Mouse (Mus musculus): ENCODE measurements around the gene Atg101. TPM values are rescaled to one million over a fixed set of nuclear protein-coding genes. Genes with fewer than 3 reads are reported as not detected.
A peak's percentile ranks its signal among the peaks of the same experiment; 100 is the strongest.

Atg101 gene
- total RNA-seq, 2 experiments from 2014 or later, result 41.1 to 43.3 TPM

DNA sequence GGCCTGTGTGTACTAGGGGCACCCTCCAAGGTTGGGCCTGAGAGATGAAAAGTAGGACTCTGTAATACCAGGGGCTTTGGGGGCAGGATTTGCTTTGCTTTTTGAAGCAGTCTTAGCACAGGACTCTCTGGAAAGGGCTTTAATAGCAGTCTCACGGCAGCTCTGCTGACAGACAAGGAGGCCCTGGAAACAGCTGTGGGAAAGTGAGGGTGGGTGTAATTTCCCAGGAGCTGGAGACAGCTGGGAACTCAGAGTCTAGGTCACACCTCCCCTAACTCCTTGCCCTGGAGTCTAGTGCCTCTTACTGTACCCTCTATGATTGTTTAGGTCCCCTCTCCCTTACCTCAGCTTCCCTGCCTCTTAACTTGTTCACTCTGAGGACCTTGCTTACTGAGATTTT is 49.1 kb downstream of the Atg101 start:
- no peak for DNase-seq (ENCODE audit: low spot score in 2 of 2)

DNA sequence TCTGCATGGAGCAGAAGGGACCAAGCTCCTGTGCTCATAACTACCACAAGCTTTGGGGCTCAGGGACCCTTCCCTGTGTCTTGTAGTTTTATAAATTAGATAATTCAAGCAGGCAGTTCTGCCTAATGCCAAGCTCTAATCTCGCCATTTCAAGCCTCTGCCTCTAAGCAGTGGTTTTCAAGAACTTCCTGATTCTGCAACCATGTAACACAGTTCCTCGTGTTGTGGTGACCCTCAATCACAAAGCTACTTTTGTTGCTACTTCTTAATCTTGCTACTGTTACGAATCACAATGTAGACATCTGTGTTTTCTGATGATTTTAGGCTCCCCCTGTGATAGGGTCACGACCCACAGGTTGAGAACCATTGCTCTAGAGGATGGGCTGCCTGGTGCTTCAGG is 49.6 kb downstream of the Atg101 start:
- no peak for DNase-seq (ENCODE audit: low spot score in 2 of 2)

DNA sequence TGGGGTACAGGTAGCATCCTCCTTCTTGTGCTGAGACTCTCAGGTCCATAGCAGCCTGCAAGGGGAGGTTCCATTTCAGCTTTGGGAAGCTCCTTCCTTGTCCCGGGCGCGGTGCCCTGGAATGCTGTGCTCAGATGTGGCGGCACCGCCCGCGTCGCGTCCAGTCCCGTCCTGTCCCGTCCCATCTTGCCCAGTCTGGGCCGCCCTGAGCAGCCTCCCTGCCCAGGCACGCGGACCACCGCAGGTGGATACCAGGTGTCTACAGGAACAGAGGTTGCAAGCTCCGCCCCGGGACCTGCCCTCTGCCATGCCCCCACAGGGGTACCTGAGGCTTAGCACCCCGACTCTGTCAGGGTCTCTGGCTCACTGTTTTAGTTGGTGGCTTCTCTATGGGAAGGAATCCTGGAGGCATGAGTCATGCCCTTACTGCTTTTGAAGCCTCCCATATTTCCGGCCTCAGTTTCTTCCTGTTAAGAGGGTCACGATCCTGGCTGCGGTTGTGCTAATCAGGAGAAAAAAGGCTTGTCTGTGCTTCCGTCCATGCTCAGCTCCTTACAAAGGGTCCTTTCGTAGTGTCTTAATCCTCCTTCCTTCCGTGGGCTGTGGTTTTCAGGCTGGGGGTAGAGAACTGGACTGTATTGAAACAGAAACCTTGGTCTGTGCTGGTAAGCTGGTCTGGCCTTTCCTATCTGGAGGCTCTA is 52.6 kb downstream of the Atg101 start:
- no peak for DNase-seq (ENCODE audit: low spot score in 2 of 2)

DNA sequence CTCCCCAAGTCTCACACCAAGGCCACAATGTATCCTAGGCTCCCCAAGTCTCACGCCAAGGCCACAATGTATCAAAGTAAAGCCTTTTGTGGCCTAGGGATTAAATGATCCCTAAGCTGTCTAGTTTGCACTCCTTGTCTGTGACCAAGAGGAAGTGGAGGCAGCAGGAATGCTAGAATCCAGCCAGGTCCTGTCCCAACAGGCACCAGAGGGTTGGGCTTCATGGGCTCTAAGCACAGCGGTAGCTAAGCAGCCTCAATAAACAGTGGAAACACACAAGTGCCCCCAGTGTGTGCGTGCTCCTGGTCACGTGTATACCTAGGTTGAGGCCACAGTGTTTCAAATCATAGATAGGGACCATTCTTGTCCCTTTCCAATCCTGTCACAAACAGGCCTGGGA is 54.3 kb downstream of the Atg101 start:
- DNase-seq (ENCODE audit: low spot score in 2 of 2), result no peak

DNA sequence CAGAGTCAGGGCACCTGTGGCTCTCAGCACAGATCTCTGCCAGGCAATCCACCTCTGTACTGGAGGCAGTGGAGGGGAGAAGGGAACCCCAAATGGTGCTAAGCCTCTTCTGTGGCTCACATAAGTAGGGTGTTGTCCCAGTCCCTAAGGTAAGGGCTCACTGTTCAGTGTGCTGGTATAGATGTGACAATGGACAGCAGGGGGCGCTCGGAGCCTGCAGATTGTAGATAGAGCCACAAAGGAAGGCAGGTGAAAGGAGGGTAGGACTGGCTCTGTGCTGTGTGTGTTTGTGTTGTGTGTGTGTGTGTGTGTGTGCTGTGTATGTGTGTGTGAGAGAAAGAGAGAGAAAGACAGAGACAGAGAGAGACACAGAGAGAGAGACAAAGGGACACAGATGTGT is 55.5 kb downstream of the Atg101 start:
- DNase-seq (ENCODE audit: low spot score in 2 of 2), result peak; percentile 93 to 94

Other genes starting within 250 kb of the Atg101 start
- gene Gm47841, start 236.9 kb upstream of the Atg101 start, total RNA-seq (2021), result not detected
- gene Fignl2, start 205.7 kb upstream of the Atg101 start, total RNA-seq (2021), result 1 to 10 TPM; 1.1 to 1.2 TPM
- not detected for gene Ankrd33, start 168.5 kb upstream of the Atg101 start, total RNA-seq (2021)
- 1 to 10 TPM; 9.0 to 9.8 TPM for gene Acvrl1, start 155.8 kb upstream of the Atg101 start, total RNA-seq (2021)
- 10 to 100 TPM; 78.9 to 79.2 TPM for gene Acvr1b, start 110.2 kb upstream of the Atg101 start, total RNA-seq (2021)
- 10 to 100 TPM; 33.3 to 35.3 TPM for gene Grasp, start 60.1 kb upstream of the Atg101 start, total RNA-seq (2021)
- 10 to 100 TPM; 28.4 to 33.9 TPM for gene Nr4a1, start 30.0 kb upstream of the Atg101 start, total RNA-seq (2021)
- not detected for gene 6030408B16Rik, start 8.9 kb downstream of the Atg101 start, total RNA-seq (2021)
- gene Krt80, start 85.9 kb downstream of the Atg101 start, total RNA-seq (2021), result under 1 TPM in 1 of 2 experiments, not detected in 1; 0.23 TPM
- not detected for gene Krt7, start 126.8 kb downstream of the Atg101 start, total RNA-seq (2021)
- under 1 TPM; 0.55 to 0.62 TPM for gene Krt87, start 154.5 kb downstream of the Atg101 start, total RNA-seq (2021)
- gene Krt88, start 163.5 kb downstream of the Atg101 start, total RNA-seq (2021), result not detected
- not detected for gene Krt81, start 179.5 kb downstream of the Atg101 start, total RNA-seq (2021)
- under 1 TPM in 1 of 2 experiments, not detected in 1; 0.23 TPM for gene Krt86, start 189.2 kb downstream of the Atg101 start, total RNA-seq (2021)
- not detected for gene Krt83, start 207.2 kb downstream of the Atg101 start, total RNA-seq (2021)
- gene Gm49425, start 233.0 kb downstream of the Atg101 start, total RNA-seq (2021), result not detected
- not detected for gene Krt84, start 248.5 kb downstream of the Atg101 start, total RNA-seq (2021)

Data from layer of hippocampus, postnatal 10 days (tissue).